Mouse (Mus musculus) brain, embryonic 14.5 days (tissue): Measurements from ENCODE around the gene Ehhadh.

ENCODE experiments used
- CTCF ChIP-seq: fragments of 200-500 bp; IDR thresholded peaks from 2 replicates; pipeline ENCODE4 v1.5.1; 2012; ENCODE audit warnings: inconsistent platforms, mild to moderate bottlenecking, moderate library complexity, borderline replicate concordance; ENCODE audit not compliant: insufficient read depth, insufficient read length; ENCODE audit errors: extremely low read depth
- POLR2A ChIP-seq: fragments of 200-500 bp; IDR thresholded peaks from 2 replicates; pipeline ENCODE4 v1.6.1; 2012; ENCODE audit warnings: mild to moderate bottlenecking, inconsistent platforms, borderline replicate concordance; ENCODE audit not compliant: poor library complexity, insufficient read depth, insufficient read length, severe bottlenecking; ENCODE audit errors: extremely low read depth

DNA sequence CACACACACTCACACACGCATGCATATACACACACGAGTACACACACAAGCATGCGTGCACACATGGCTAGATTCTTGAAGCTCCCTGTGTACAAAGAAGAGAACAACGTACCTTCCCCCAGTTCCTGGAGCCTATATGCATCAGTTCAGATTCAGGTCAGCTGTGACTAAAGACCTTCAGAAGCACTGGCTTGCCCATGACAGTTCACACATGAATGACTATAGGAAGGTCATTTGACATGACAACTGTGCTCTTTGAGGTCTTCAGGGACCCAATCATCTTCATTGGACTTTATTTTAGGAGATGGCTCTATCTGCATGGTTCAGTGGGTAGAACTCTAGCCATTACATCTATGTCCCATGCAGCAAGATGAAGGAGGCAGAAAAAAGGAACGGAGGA is 44.7 kb downstream of the Ehhadh start:
- no peak for TF ChIP-seq POLR2A
- no peak for TF ChIP-seq CTCF
